Mouse (Mus musculus): ENCODE data around the gene Wnt5b. TPM values are rescaled to one million over a fixed set of nuclear protein-coding genes. Genes with fewer than 3 reads are reported as not detected.

Gene Wnt5b
- polyA plus RNA-seq, 1 experiment from 2014 or later = 3.2 TPM

- Histone ChIP-seq H3K4me3 (ENCODE audit: low read depth, low read length) (no peak overlapping the region), H3K27me3 (replicated peaks; ENCODE audit: control insufficient read depth, insufficient read depth, low read length) (no peaks in the 10 kb centered on the region), H3K27ac (ENCODE audit: low read depth, low read length) (no peak overlapping the region), H3K4me2 (no peak overlapping the region), H3K4me1 (replicated peaks; ENCODE audit: control insufficient read depth, insufficient read depth, low read length) (0 out of 2 replicates have a peak, but pooled peaks cover 3% of the 10 kb centered on the region), H3K9me3 (ENCODE audit: control insufficient read depth, low read length) (no peaks in the 10 kb centered on the region), H3K9ac (ENCODE audit: low read depth, low read length) (no peak overlapping the region), H3K36me3 (ENCODE audit: control insufficient read depth, insufficient read depth, low read length) (no peaks in the 10 kb centered on the region)
- ATAC-seq (replicated peaks; ENCODE audit: low FRiP score) = no peak
- WGBS = 27% methylated on average over 5 of the region's 5 CpGs
- no peak for DNase-seq (ENCODE audit: low spot score)
These were observed 44.9 kb downstream of the Wnt5b start for GRCm38 (mm10) chr6:119499271-119499670.

- Histone ChIP-seq H3K27me3 (replicated peaks; ENCODE audit: control insufficient read depth, insufficient read depth, low read length) (no peaks in the 10 kb centered on the region), H3K9ac (ENCODE audit: low read depth, low read length) (no peak overlapping the region), H3K4me3 (ENCODE audit: low read depth, low read length) (no peak overlapping the region), H3K4me2 (no peak overlapping the region), H3K27ac (ENCODE audit: low read depth, low read length) (no peak overlapping the region), H3K4me1 (replicated peaks; ENCODE audit: control insufficient read depth, insufficient read depth, low read length) (no peaks in the 10 kb centered on the region), H3K36me3 (ENCODE audit: control insufficient read depth, insufficient read depth, low read length) (no peaks in the 10 kb centered on the region), H3K9me3 (ENCODE audit: control insufficient read depth, low read length) (no peaks in the 10 kb centered on the region)
- ATAC-seq (replicated peaks; ENCODE audit: low FRiP score) = no peak
- no peak for DNase-seq (ENCODE audit: low spot score)
- 61% methylated on average over 7 of the region's 7 CpGs for whole genome bisulfite sequencing
These were observed 51.5 kb downstream of the Wnt5b start for GRCm38 (mm10) chr6:119492630-119493014.

- DNase-seq (ENCODE audit: low spot score) = no peak
- WGBS = 58% methylated on average over 9 of the region's 9 CpGs
- Histone ChIP-seq H3K9ac (ENCODE audit: low read depth, low read length) (no peak overlapping the region), H3K27me3 (replicated peaks; ENCODE audit: control insufficient read depth, insufficient read depth, low read length) (no peaks in the 10 kb centered on the region), H3K27ac (ENCODE audit: low read depth, low read length) (no peak overlapping the region), H3K4me1 (replicated peaks; ENCODE audit: control insufficient read depth, insufficient read depth, low read length) (no peaks in the 10 kb centered on the region), H3K4me3 (ENCODE audit: low read depth, low read length) (no peak overlapping the region), H3K9me3 (ENCODE audit: control insufficient read depth, low read length) (no peaks in the 10 kb centered on the region), H3K4me2 (no peak overlapping the region), H3K36me3 (ENCODE audit: control insufficient read depth, insufficient read depth, low read length) (no peaks in the 10 kb centered on the region)
- no peak for ATAC-seq (replicated peaks; ENCODE audit: low FRiP score)
These were observed 52.0 kb downstream of the Wnt5b start for GRCm38 (mm10) chr6:119491997-119492629.

GRCm38 (mm10) chr6:119491006-119491405, 53.1 kb downstream of the Wnt5b start:
- ATAC-seq (replicated peaks; ENCODE audit: low FRiP score) (no peak), DNase-seq (ENCODE audit: low spot score) (no peak)
- Histone ChIP-seq H3K27ac (ENCODE audit: low read depth, low read length) (no peak overlapping the region), H3K4me3 (ENCODE audit: low read depth, low read length) (no peak overlapping the region), H3K36me3 (ENCODE audit: control insufficient read depth, insufficient read depth, low read length) (no peaks in the 10 kb centered on the region), H3K27me3 (replicated peaks; ENCODE audit: control insufficient read depth, insufficient read depth, low read length) (no peaks in the 10 kb centered on the region), H3K4me1 (replicated peaks; ENCODE audit: control insufficient read depth, insufficient read depth, low read length) (no peaks in the 10 kb centered on the region), H3K9me3 (ENCODE audit: control insufficient read depth, low read length) (no peaks in the 10 kb centered on the region), H3K4me2 (no peak overlapping the region), H3K9ac (ENCODE audit: low read depth, low read length) (no peak overlapping the region)
- WGBS = 57% methylated on average over 11 of the region's 11 CpGs

GRCm38 (mm10) chr6:119490549-119490948, 53.6 kb downstream of the Wnt5b start:
- ATAC-seq (replicated peaks; ENCODE audit: low FRiP score) (no peak), DNase-seq (ENCODE audit: low spot score) (no peak)
- no peaks in the 10 kb centered on the region for H3K27me3 ChIP-seq (replicated peaks; ENCODE audit: control insufficient read depth, insufficient read depth, low read length)
- H3K4me1 ChIP-seq (replicated peaks; ENCODE audit: control insufficient read depth, insufficient read depth, low read length) = peaks cover 1% of the 10 kb centered on the region; the same call in 1 of the 2 replicates
- H3K9me3 ChIP-seq (ENCODE audit: control insufficient read depth, low read length) = no peaks in the 10 kb centered on the region
- no peak overlapping the region for H3K4me3 ChIP-seq (ENCODE audit: low read depth, low read length)
- WGBS = 63% methylated on average over 11 of the region's 11 CpGs
- no peak overlapping the region for H3K27ac ChIP-seq (ENCODE audit: low read depth, low read length)
- H3K4me2 ChIP-seq = no peak overlapping the region
- no peaks in the 10 kb centered on the region for H3K36me3 ChIP-seq (ENCODE audit: control insufficient read depth, insufficient read depth, low read length)
- no peak overlapping the region for H3K9ac ChIP-seq (ENCODE audit: low read depth, low read length)

- Histone ChIP-seq H3K9me3 (ENCODE audit: control insufficient read depth, low read length) (no peaks in the 10 kb centered on the region), H3K27me3 (replicated peaks; ENCODE audit: control insufficient read depth, insufficient read depth, low read length) (no peaks in the 10 kb centered on the region), H3K36me3 (ENCODE audit: control insufficient read depth, insufficient read depth, low read length) (no peaks in the 10 kb centered on the region), H3K9ac (ENCODE audit: low read depth, low read length) (no peak overlapping the region), H3K4me3 (ENCODE audit: low read depth, low read length) (no peak overlapping the region), H3K27ac (ENCODE audit: low read depth, low read length) (no peak overlapping the region), H3K4me1 (replicated peaks; ENCODE audit: control insufficient read depth, insufficient read depth, low read length) (peaks cover 5% of the 10 kb centered on the region; the same call in 1 of the 2 replicates), H3K4me2 (no peak overlapping the region)
- DNase-seq (ENCODE audit: low spot score) (no peak), ATAC-seq (replicated peaks; ENCODE audit: low FRiP score) (no peak)
- 11% methylated on average over 5 of the region's 5 CpGs for WGBS
These were observed 54.4 kb downstream of the Wnt5b start for GRCm38 (mm10) chr6:119489765-119490164.

GRCm38 (mm10) chr6:119487619-119488018, 56.5 kb downstream of the Wnt5b start:
- H3K4me3 ChIP-seq (ENCODE audit: low read depth, low read length) = no peak overlapping the region
- H3K36me3 ChIP-seq (ENCODE audit: control insufficient read depth, insufficient read depth, low read length) = peaks cover 8% of the 10 kb centered on the region; the same call in 1 of the 2 replicates
- DNase-seq (ENCODE audit: low spot score) = no peak
- WGBS = 87% methylated on average over 9 of the region's 9 CpGs
- no peaks in the 10 kb centered on the region for H3K27me3 ChIP-seq (replicated peaks; ENCODE audit: control insufficient read depth, insufficient read depth, low read length)
- H3K27ac ChIP-seq (ENCODE audit: low read depth, low read length) = no peak overlapping the region
- ATAC-seq (replicated peaks; ENCODE audit: low FRiP score) = no peak
- no peaks in the 10 kb centered on the region for H3K9me3 ChIP-seq (ENCODE audit: control insufficient read depth, low read length)
- H3K4me1 ChIP-seq (replicated peaks; ENCODE audit: control insufficient read depth, insufficient read depth, low read length) = peaks cover 22% of the 10 kb centered on the region
- no peak overlapping the region for H3K4me2 ChIP-seq
- H3K9ac ChIP-seq (ENCODE audit: low read depth, low read length) = no peak overlapping the region

GRCm38 (mm10) chr6:119487085-119487458, 57.1 kb downstream of the Wnt5b start:
- H3K4me2 ChIP-seq = no peak overlapping the region
- 84% methylated on average over 7 of the region's 7 CpGs for WGBS
- H3K36me3 ChIP-seq (ENCODE audit: control insufficient read depth, insufficient read depth, low read length) = peaks cover 8% of the 10 kb centered on the region; the same call in 1 of the 2 replicates
- H3K9me3 ChIP-seq (ENCODE audit: control insufficient read depth, low read length) = no peaks in the 10 kb centered on the region
- H3K4me3 ChIP-seq (ENCODE audit: low read depth, low read length) = no peak overlapping the region
- no peaks in the 10 kb centered on the region for H3K27me3 ChIP-seq (replicated peaks; ENCODE audit: control insufficient read depth, insufficient read depth, low read length)
- H3K4me1 ChIP-seq (replicated peaks; ENCODE audit: control insufficient read depth, insufficient read depth, low read length) = peaks cover 24% of the 10 kb centered on the region
- H3K27ac ChIP-seq (ENCODE audit: low read depth, low read length) = no peak overlapping the region
- ATAC-seq (replicated peaks; ENCODE audit: low FRiP score) = no peak
- DNase-seq (ENCODE audit: low spot score) = no peak
- H3K9ac ChIP-seq (ENCODE audit: low read depth, low read length) = no peak overlapping the region

- WGBS = 86% methylated on average over 12 of the region's 12 CpGs
- no peak overlapping the region for H3K27ac ChIP-seq (ENCODE audit: low read depth, low read length)
- H3K27me3 ChIP-seq (replicated peaks; ENCODE audit: control insufficient read depth, insufficient read depth, low read length) = no peaks in the 10 kb centered on the region
- peaks cover 24% of the 10 kb centered on the region for H3K4me1 ChIP-seq (replicated peaks; ENCODE audit: control insufficient read depth, insufficient read depth, low read length)
- H3K9ac ChIP-seq (ENCODE audit: low read depth, low read length) = no peak overlapping the region
- H3K36me3 ChIP-seq (ENCODE audit: control insufficient read depth, insufficient read depth, low read length) = peaks cover 8% of the 10 kb centered on the region; the same call in 1 of the 2 replicates
- H3K4me2 ChIP-seq = no peak overlapping the region
- no peak overlapping the region for H3K4me3 ChIP-seq (ENCODE audit: low read depth, low read length)
- no peaks in the 10 kb centered on the region for H3K9me3 ChIP-seq (ENCODE audit: control insufficient read depth, low read length)
- DNase-seq (ENCODE audit: low spot score) (no peak), ATAC-seq (replicated peaks; ENCODE audit: low FRiP score) (no peak)
These were observed 57.6 kb downstream of the Wnt5b start for GRCm38 (mm10) chr6:119486381-119487084.
